Mouse (Mus musculus) layer of hippocampus, postnatal 25 days (tissue): ENCODE results near the gene Igsf9. TPM values are rescaled to one million over a fixed set of nuclear protein-coding genes. Genes with fewer than 3 reads are reported as not detected.
A peak's percentile ranks its signal among the peaks of the same experiment; 100 is the strongest.

Experiments
- DNase-seq, 2 experiments: peaks; one replicate each; pipeline ENCODE4 v3.0.0; 2022; ENCODE audit warnings: mixed read lengths in 2 of 2, low spot score in 1 of 2; ENCODE audit errors: extremely low spot score in 1 of 2
- total RNA-seq, 2 experiments: library from RNA; stranded (reverse); gene quantifications; 2 replicates each; pipeline ENCODE4 v1.2.3; 2021

Igsf9 gene
- total RNA-seq, 2 experiments from 2014 or later = 5.6 to 8.2 TPM

- peak; percentile 95 to 99 for DNase-seq
These were observed 8.7 kb downstream of the Igsf9 start for GRCm38 (mm10) chr1:172490261-172490661.

- DNase-seq = no peak
These were observed 10.5 kb downstream of the Igsf9 start for GRCm38 (mm10) chr1:172492047-172492446.

DNA sequence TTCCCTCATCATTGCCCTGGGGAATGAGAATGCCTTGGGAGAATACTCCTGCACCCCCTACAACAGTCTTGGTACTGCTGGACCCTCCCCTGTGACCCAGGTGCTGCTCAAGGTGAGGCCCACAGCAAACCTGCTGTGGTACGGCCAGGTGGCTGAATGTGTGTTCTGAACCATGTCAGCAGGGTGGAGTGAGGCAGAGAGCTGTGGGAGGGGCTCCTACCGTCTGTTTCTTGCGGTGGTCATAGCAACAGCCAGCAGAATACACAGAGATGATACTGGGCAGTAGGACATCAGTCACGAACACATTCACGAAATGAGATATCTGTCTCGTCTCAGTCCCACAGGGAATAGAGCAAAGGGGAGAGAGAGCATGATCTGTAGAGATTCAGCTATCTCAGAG is 11.9 kb downstream of the Igsf9 start:
- no peak for DNase-seq

- DNase-seq = no peak
These were observed 14.4 kb downstream of the Igsf9 start for GRCm38 (mm10) chr1:172496030-172496429.

DNA sequence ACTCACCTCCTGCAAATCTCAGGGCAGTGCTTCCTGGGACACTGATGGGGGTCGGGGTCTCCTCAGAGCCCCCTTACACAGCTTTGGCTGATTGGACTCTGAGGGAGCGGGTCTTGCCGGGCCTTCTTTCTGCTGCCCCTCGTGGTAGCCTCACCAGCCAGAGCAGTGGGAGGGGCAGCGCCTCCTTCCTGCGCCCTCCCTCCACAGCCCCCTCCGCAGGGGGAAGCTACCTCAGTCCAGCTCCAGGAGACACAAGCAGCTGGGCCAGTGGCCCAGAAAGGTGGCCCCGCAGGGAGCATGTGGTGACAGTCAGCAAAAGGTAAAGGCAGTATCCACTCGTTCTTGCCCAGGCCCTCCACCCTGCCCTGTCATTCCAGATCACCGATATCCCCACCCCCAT is 15.8 kb downstream of the Igsf9 start:
- no peak for DNase-seq

GRCm38 (mm10) chr1:172499765-172500441 is 18.3 kb downstream of the Igsf9 start, which contains the start of gene Tagln2:
Tagln2 (plus strand) TSS chr1:172500047.
- no peak for DNase-seq

- DNase-seq = no peak
These were observed 19.1 kb downstream of the Igsf9 start for GRCm38 (mm10) chr1:172500451-172501370.

GRCm38 (mm10) chr1:172501371-172502144 is 20.0 kb downstream of the Igsf9 start:
- DNase-seq = no peak

GRCm38 (mm10) chr1:172502145-172503110 is 20.8 kb downstream of the Igsf9 start:
- no peak for DNase-seq

DNA sequence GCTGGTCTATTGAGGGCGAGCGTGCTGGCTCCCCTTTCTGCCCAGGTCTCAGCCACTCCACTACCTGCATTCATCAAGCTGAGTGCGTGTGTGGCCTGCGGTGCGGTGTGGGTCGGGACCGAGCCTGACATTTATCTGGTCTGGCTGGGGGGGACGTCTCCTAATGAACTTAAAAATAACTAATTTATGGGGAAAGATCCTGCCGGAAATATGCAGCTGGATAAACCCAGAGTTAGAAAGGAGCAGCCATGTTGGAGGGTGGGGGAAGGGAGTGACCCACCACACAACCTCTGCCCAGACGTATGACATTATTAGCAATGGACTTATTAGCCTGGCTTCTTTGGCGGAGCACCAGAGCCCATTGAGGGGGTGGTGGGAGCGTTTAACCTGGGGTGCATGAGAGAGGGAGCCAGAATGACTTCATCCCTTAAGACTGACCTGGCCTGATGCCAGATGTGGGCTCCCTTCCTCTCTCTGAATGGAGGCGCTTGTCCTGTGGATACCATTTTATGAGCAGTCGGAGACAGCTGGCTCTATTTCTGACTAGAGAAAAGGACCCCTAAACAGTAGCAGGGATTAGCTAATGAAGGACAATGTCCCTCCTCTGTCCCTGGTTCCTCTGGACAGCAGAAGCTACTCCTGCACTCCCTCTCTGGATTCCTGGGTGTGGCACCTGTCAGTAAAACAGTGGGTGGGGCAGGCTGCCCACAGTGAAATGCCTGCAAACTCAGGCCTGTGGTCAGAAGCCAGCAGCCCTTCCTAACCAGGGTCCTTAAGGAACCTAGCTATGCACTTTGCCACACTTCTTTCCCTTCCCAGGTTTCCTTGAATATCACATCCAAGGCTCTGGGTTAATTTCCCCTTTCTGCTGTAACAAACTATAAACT is 21.8 kb downstream of the Igsf9 start:
- DNase-seq = no peak

DNA sequence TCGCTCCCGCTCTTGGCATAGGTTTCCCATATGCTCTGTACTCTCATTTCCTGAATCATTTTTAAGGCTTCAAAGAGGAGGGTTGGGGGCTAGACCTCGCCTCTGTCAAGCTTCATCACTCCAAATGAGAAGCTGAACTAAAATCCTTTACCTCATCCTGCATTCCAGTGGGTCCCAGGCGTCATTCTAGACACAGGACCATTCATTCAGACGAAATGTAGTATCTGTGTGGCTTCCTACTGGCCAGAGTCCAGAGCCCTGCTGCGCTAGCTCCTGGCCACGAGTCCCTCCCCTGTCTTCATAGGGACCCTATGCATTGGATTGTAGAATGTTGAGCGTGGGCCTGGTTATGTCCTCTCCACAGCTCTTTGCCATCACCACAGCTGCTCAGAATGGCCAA is 23.2 kb downstream of the Igsf9 start:
- DNase-seq = no peak

DNA sequence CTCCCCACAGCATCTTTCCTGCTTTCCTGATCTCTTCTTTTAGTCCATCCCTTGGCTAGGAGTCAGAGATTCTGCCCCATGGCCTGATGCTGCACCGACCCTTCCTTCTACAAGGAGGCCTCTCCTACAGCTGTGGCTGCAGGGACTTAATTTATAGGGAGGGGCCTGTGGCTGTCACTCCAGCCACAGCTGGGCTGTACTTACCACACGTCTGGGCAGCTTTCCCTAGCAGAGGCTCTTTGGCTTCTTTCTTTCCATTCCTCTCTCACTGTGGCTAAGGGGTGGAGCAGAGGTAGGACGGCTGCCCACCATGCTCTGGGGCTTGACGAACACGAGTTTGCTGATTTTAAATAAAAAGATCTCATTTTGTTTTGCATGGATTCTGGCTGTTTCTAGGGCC is 25.4 kb downstream of the Igsf9 start:
- DNase-seq = no peak

DNA sequence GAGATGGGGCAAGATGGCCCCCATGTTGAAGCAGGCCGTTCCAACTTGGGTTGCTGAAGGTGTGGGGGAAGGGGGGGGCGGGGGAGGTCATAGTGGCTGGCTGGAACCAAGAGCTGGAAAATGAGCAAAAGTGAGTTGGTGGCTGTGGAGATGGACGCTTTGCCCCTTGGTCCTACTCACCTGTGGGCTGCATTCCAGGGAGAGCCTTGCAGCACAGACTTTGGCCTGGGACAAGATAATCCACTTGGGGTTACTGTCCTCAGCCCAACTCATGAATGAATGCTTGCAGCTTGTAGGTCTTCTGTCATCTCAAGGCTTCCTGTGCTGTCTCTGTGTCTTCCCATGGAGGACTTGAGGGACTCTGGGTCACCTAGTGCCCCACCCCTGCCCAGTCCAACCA is 26.1 kb downstream of the Igsf9 start:
- DNase-seq = no peak

DNA sequence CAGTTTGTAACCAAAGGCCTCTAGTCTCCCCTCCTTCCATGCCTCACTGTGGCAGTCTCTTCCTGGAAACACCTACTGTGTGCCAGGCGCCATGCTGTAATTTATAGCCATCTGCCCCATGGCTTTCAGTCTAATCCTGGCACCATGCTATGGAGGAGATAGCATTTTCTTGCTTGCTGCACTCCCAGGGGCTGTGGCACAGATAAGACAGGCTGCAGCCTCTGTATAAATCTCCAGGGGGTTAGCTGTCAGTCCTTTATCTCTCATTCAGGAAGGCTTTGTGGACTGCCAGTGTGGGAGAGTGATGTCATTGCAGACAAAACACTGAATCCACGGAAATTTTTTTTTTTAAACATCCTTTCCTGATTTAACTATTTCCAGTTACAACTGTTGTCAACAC is 26.6 kb downstream of the Igsf9 start:
- no peak for DNase-seq

DNA sequence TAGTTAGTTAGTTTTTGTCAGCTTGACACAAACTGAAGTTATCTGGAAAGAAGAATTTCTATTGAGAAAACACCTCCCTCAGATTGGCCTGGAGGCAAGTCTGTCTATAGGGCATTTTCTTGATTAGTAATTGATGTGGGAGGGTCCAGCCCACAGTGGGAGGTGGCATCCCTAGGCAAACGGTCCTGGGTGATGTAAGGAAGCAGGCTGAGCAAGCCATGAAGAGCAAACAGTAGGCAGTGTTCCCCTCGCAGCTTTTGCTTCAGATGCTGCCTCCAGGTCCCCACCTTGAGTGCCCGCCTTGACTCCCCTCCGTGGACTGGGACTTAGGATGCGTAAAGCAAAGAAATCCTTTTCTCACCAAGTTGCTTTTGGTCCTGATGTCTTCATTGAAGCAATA is 27.6 kb downstream of the Igsf9 start:
- DNase-seq = no peak

GRCm38 (mm10) chr1:172509983-172510382 is 28.4 kb downstream of the Igsf9 start:
- no peak for DNase-seq

- DNase-seq = no peak
These were observed 28.9 kb downstream of the Igsf9 start for GRCm38 (mm10) chr1:172510421-172510972.

- no peak for DNase-seq
These were observed 31.4 kb downstream of the Igsf9 start for GRCm38 (mm10) chr1:172512962-172513361.
